Mouse (Mus musculus) MEL (cell line): ENCODE measurements around the gene Fgfr2.

Experiments
- BHLHE40 ChIP-seq: IDR thresholded peaks from 2 replicates; pipeline ENCODE4 v1.6.1; 2012; ENCODE audit warnings: low read depth, mild to moderate bottlenecking, inconsistent platforms, low read length, improper control_type of control experiment, borderline replicate concordance
- CTCF ChIP-seq, 3 experiments: IDR thresholded peaks in 2 of 3; conservative IDR thresholded peaks in 1 of 3; 2 replicates each; pipeline ENCODE4 v1.5.1; 2011 to 2012; ENCODE audit warnings: low read length in 3 of 3, low read depth in 2 of 3, mild to moderate bottlenecking in 2 of 3, improper control_type of control experiment in 1 of 3, inconsistent platforms in 1 of 3, mixed read lengths in 1 of 3, moderate library complexity in 1 of 3; ENCODE audit not compliant: control insufficient read depth in 1 of 3, insufficient read depth in 1 of 3, poor library complexity in 1 of 3, severe bottlenecking in 1 of 3
- E2F4 ChIP-seq: IDR thresholded peaks from 2 replicates; pipeline ENCODE4 v1.6.1; 2011; ENCODE audit warnings: low read depth, low read length, improper control_type of control experiment, borderline replicate concordance
- EP300 ChIP-seq, 2 experiments: IDR thresholded peaks; 2 replicates each; pipeline ENCODE4 v1.6.1; 2011; ENCODE audit warnings: improper control_type of control experiment in 2 of 2, low read length in 2 of 2, low read depth in 1 of 2, mild to moderate bottlenecking in 1 of 2
- KAT2A ChIP-seq: conservative IDR thresholded peaks from 2 replicates; pipeline ENCODE4 v1.6.1; 2012; ENCODE audit warnings: low read depth, low read length, improper control_type of control experiment, inconsistent platforms
- MAX ChIP-seq: IDR thresholded peaks from 2 replicates; pipeline ENCODE4 v1.6.1; 2011; ENCODE audit warnings: low read length, improper control_type of control experiment
- MEF2A ChIP-seq: IDR thresholded peaks from 2 replicates; pipeline ENCODE4 v1.6.1; 2014; ENCODE audit warnings: low read depth, mild to moderate bottlenecking, inconsistent platforms, low read length, improper control_type of control experiment; ENCODE audit not compliant: poor library complexity, insufficient replicate concordance, severe bottlenecking; ENCODE audit errors: extremely low read depth
- POLR2A ChIP-seq, 2 experiments: IDR thresholded peaks; 2 replicates each; pipeline ENCODE4 v1.6.1; 2011 to 2012; ENCODE audit warnings: low read length in 2 of 2, mild to moderate bottlenecking in 2 of 2, control low read depth in 1 of 2, improper control_type of control experiment in 1 of 2, low read depth in 1 of 2, moderate library complexity in 1 of 2; ENCODE audit not compliant: control insufficient read depth in 1 of 2, insufficient read depth in 1 of 2, poor library complexity in 1 of 2
- RAD21 ChIP-seq: IDR thresholded peaks from 2 replicates; pipeline ENCODE4 v1.6.1; 2011; ENCODE audit warnings: mild to moderate bottlenecking, low read depth, low read length, improper control_type of control experiment
- TAL1 ChIP-seq: IDR thresholded peaks from 2 replicates; pipeline ENCODE4 v1.6.1; 2012; ENCODE audit warnings: mild to moderate bottlenecking, inconsistent platforms, low read length, moderate library complexity, mixed read lengths
- TCF12 ChIP-seq: IDR thresholded peaks from 2 replicates; pipeline ENCODE4 v1.6.1; 2014; ENCODE audit warnings: low read depth, mild to moderate bottlenecking, inconsistent platforms, low read length, improper control_type of control experiment, moderate library complexity
- UBTF ChIP-seq: IDR thresholded peaks from 2 replicates; pipeline ENCODE4 v1.6.1; 2012; ENCODE audit warnings: low read depth, mild to moderate bottlenecking, inconsistent platforms, low read length, improper control_type of control experiment, moderate library complexity, borderline replicate concordance; ENCODE audit not compliant: insufficient read depth
- USF1 ChIP-seq: IDR thresholded peaks from 2 replicates; pipeline ENCODE4 v1.6.1; 2014; ENCODE audit warnings: low read depth, mild to moderate bottlenecking, inconsistent platforms, low read length, improper control_type of control experiment, moderate library complexity
- ZC3H11A ChIP-seq: IDR thresholded peaks from 2 replicates; pipeline ENCODE4 v1.6.1; 2012; ENCODE audit warnings: low read depth, mild to moderate bottlenecking, inconsistent platforms, low read length, improper control_type of control experiment

- TF ChIP-seq CTCF (IDR thresholded peaks at IDR 0.05 in 2 of 3, conservative IDR thresholded peaks at IDR 0.05 in 1 of 3; ENCODE audit: control insufficient read depth in 1 of 3, insufficient read depth in 1 of 3, low read depth in 2 of 3, low read length in 3 of 3, poor library complexity in 1 of 3, severe bottlenecking in 1 of 3), result no peak
- TF ChIP-seq MEF2A, result no peak
- TF ChIP-seq TCF12, result no peak
- TF ChIP-seq POLR2A (IDR thresholded peaks at IDR 0.05; ENCODE audit: control insufficient read depth in 1 of 2, insufficient read depth in 1 of 2, low read depth in 1 of 2, low read length in 2 of 2, poor library complexity in 1 of 2), result no peak; a peak in 1 of 4 replicates
- no peak for TF ChIP-seq E2F4
- TF ChIP-seq MAX, result no peak
- TF ChIP-seq USF1, result no peak
- no peak for TF ChIP-seq EP300 (IDR thresholded peaks at IDR 0.05; ENCODE audit: low read depth in 1 of 2, low read length in 2 of 2)
- no peak for TF ChIP-seq KAT2A
- TF ChIP-seq UBTF, result no peak
- TF ChIP-seq ZC3H11A, result no peak
- TF ChIP-seq RAD21, result no peak
- TF ChIP-seq BHLHE40, result no peak
- TF ChIP-seq TAL1, result no peak
These were observed 737.6 kb downstream of the Fgfr2 start for GRCm38 (mm10) chr7:132385456-132386130.
